In the genomic region with DNA sequence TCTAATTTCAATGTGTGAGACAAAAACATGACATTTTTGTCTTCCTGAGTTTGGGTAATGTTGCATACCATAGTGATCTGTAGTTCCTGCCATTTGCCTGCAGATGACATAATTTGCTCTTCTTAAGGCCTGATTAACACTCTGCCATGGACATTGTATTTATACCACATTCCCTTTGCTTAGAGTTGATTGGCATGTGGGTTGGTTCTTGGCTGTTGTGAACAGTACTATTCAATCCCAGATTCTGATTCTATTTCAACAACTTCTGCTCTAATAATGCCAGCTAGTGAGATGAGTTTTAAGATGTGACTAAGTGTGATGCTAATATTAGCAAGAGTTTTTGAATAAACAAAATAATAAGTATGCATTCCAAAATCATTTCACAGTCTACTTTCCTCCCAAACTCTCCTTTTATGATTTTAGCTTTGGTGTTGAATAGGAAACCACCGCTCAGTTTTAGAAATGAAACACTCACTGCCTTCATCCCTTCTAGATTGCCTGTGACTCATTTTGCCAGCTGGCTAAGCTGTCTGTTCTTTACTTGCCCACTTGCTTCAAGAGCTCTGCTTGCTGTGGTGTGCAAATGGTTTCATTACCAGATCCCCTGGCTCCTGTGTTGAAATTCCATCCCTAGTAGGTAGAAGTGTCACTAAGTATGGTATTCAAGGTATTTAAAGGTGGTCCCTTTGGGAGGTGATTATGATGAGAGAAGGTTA, we compare ENCODE assay signal across 23 mouse cellular contexts. TPM values are rescaled to one million over a fixed set of nuclear protein-coding genes. Genes with fewer than 3 reads are reported as not detected.
DNase-seq lines count a peak whose midpoint lies in the region; ATAC-seq and TF ChIP-seq lines count a peak whose summit lies in the region.
"Had no signal": no experiment of that assay in that cellular context is flagged by ENCODE, and none has a peak within 500 bp of the region (broad histone marks: within the 10 kb centered on the region; RNA-seq: fewer than 3 reads in every experiment).

No protein-coding gene starts in this region.

- intact Hi-C loops in left cerebral cortex, adult 2 months (cut with DNase I) = loop anchor here (5.0 kb wide), 1 partner anchor 252 kb away; no protein-coding TSS in a partner anchor

- H3K27ac ChIP-seq in left cerebral cortex, adult 2 months = peak overlapping the region; percentile 28; the same call in 1 of the 2 replicates
- no peak overlapping the region for H3K27ac ChIP-seq in midbrain, embryonic 13.5 days
- H3K27ac ChIP-seq: hindbrain, embryonic 14.5 days; intestine, embryonic 15.5 days; neural tube, embryonic 12.5 days had no signal

- no peak overlapping the region for H3K4me2 ChIP-seq in midbrain, embryonic 13.5 days (replicated peaks)
- H3K4me2 ChIP-seq: hindbrain, embryonic 14.5 days; intestine, embryonic 15.5 days; neural tube, embryonic 12.5 days had no signal

- no peaks in the 10 kb centered on the region for H3K27me3 ChIP-seq in midbrain, embryonic 13.5 days
- H3K27me3 ChIP-seq: intestine, embryonic 15.5 days; neural tube, embryonic 12.5 days had no signal

- no peaks in the 10 kb centered on the region for H3K9me3 ChIP-seq in midbrain, embryonic 13.5 days
- H3K9me3 ChIP-seq: intestine, embryonic 15.5 days; neural tube, embryonic 12.5 days had no signal

- H3K4me3 ChIP-seq in left cerebral cortex, adult 2 months = no peak overlapping the region
- no peak overlapping the region for H3K4me3 ChIP-seq in midbrain, embryonic 13.5 days (replicated peaks)
- H3K4me3 ChIP-seq: intestine, embryonic 15.5 days; neural tube, embryonic 12.5 days had no signal

- H3K4me1 ChIP-seq in midbrain, embryonic 13.5 days (replicated peaks) = no peaks in the 10 kb centered on the region
- H3K4me1 ChIP-seq: intestine, embryonic 15.5 days; neural tube, embryonic 12.5 days had no signal

- no peak for TF ChIP-seq CTCF in left cerebral cortex, adult 2 months (IDR thresholded peaks at IDR 0.05)

- H3K36me3 ChIP-seq in midbrain, embryonic 13.5 days = no peaks in the 10 kb centered on the region
- H3K36me3 ChIP-seq: intestine, embryonic 15.5 days; neural tube, embryonic 12.5 days had no signal

- ATAC-seq in frontal cortex, adult (ENCODE audit: low TSS enrichment) = peak; percentile 99
- ATAC-seq in midbrain, embryonic 13.5 days = no peak
- ATAC-seq: intestine, embryonic 15.5 days; liver, postnatal 0 days had no signal

- WGBS in midbrain, embryonic 13.5 days = 79% methylated on average over 1 of the region's 1 CpGs

- no peak overlapping the region for H3K9ac ChIP-seq in midbrain, embryonic 13.5 days (replicated peaks)
- H3K9ac ChIP-seq: hindbrain, embryonic 14.5 days; intestine, embryonic 15.5 days; liver, postnatal 0 days; neural tube, embryonic 12.5 days had no signal

- no peak for DNase-seq in frontal cortex, postnatal 25 days (ENCODE audit: low spot score in 2 of 2)
- peak; percentile 59 to 61 for DNase-seq in right cerebral cortex, adult 2 months (ENCODE audit: low spot score in 2 of 2)
- DNase-seq in right cerebral cortex, postnatal 4 days = no peak
- peak; percentile 23 to 36 for DNase-seq in left cerebral cortex, adult 2 months (ENCODE audit: extremely low spot score in 1 of 2, low spot score in 2 of 2)
- DNase-seq in telencephalon, adult 2 months (ENCODE audit: low read depth, low spot score) = peak; percentile 81
- no peak for DNase-seq in cerebellum, adult 11-12 months
- DNase-seq: cerebellum, postnatal 10 days; gastrocnemius, postnatal 10 days; heart, postnatal 10 days; liver; liver, postnatal 0 days had no signal

RNA-seq across cellular contexts. Expression of gene Tas2r119, which starts 3.1 kb away (rescaled TPM):
- total RNA-seq in left cerebral cortex, adult 2 months (2021) = not detected
- not detected in 2 replicates for polyA plus RNA-seq in midbrain, embryonic 13.5 days (2015; fragmentation: Nextera tagmentation; extraction: Ambion mirVana)
- total RNA-seq: gastrocnemius, postnatal 10 days; heart, adult 8-10 months; heart, postnatal 10 days; layer of hippocampus, postnatal 25 days; megakaryocyte-erythroid progenitor cell, adult 5-6 weeks had no signal
- polyA plus RNA-seq: embryonic facial prominence, embryonic 14.5 days; hindbrain, embryonic 14.5 days; intestine, embryonic 15.5 days; kidney, embryonic 16.5 days; liver, postnatal 0 days; neural tube, embryonic 12.5 days; stomach, embryonic 14.5 days; thymus, postnatal 0 days had no signal

Comparison
In these comparisons a context has a peak if more than half of its experiments do, and no peak if none do; other contexts are left out.
1. DNase-seq: peak in right cerebral cortex, adult 2 months (2 of 2), left cerebral cortex, adult 2 months (2 of 2) and telencephalon, adult 2 months (single experiment); none in frontal cortex, postnatal 25 days (0 of 2), right cerebral cortex, postnatal 4 days (single experiment) and cerebellum, adult 11-12 months (single experiment).